Mouse (Mus musculus): ENCODE results near the gene Ifngr1.

GRCm38 (mm10) chr10:19582806-19583430 is 8.8 kb upstream of the Ifngr1 start:
- TF ChIP-seq POLR2A (IDR thresholded peaks at IDR 0.05; ENCODE audit: low read depth, low read length) (no peak), CTCF (IDR thresholded peaks at IDR 0.05; ENCODE audit: extremely low read depth, insufficient read length, insufficient replicate concordance, low read depth, low read length) (no peak)
